Comparison of ENCODE assay signal across 9 mouse cellular contexts in genomic region chr1:130877889-130878614, GRCm38 (mm10). TPM values are rescaled to one million over a fixed set of nuclear protein-coding genes. Genes with fewer than 3 reads are reported as not detected.
DNase-seq lines count a peak whose midpoint lies in the region; ATAC-seq and TF ChIP-seq lines count a peak whose summit lies in the region.
"Had no signal": no experiment of that assay in that cellular context is flagged by ENCODE, and none has a peak within 500 bp of the region (broad histone marks: within the 10 kb centered on the region; RNA-seq: fewer than 3 reads in every experiment).

No protein-coding gene starts in this region.

- no peak overlapping the region for H3K27ac ChIP-seq in gastrocnemius, adult 2 months
- H3K27ac ChIP-seq in embryonic facial prominence, embryonic 12.5 days: no peak overlapping the region
- H3K27ac ChIP-seq in liver, embryonic 15.5 days (replicated peaks): no peak overlapping the region
- no peak overlapping the region for H3K27ac ChIP-seq in neural tube, embryonic 13.5 days (replicated peaks)

- intact Hi-C loops in gastrocnemius, adult 2 months (cut with DNase I): loop anchor here (10.0 kb wide), 2 partner anchors 257 to 387 kb away; partner anchors contain the start of gene Dyrk3
- intact Hi-C loops in gastrocnemius, postnatal 14 days (cut with DNase I; ENCODE audit: low total_unique reads): loop anchor here (5.0 kb wide), 2 partner anchors 104 to 174 kb away; no protein-coding TSS in a partner anchor

- peak overlapping the region; percentile 62 for H3K4me3 ChIP-seq in gastrocnemius, adult 2 months
- peak overlapping the region; percentile 77 for H3K4me3 ChIP-seq in E14TG2a.4 (replicated peaks; ENCODE audit: low read length)
- peak overlapping the region; percentile 44 for H3K4me3 ChIP-seq in embryonic facial prominence, embryonic 12.5 days
- peak overlapping the region; percentile 32 for H3K4me3 ChIP-seq in liver, embryonic 15.5 days (replicated peaks)
- H3K4me3 ChIP-seq in neural tube, embryonic 13.5 days: peak overlapping the region; percentile 47

- no peaks in the 10 kb centered on the region for H3K9me3 ChIP-seq in E14TG2a.4 (ENCODE audit: low read length)
- H3K9me3 ChIP-seq in embryonic facial prominence, embryonic 12.5 days: no peaks in the 10 kb centered on the region
- H3K9me3 ChIP-seq in liver, embryonic 15.5 days (replicated peaks): no peaks in the 10 kb centered on the region
- H3K9me3 ChIP-seq in neural tube, embryonic 13.5 days: no peaks in the 10 kb centered on the region

- H3K4me2 ChIP-seq in embryonic facial prominence, embryonic 12.5 days (replicated peaks): peak overlapping the region; percentile 89
- peak overlapping the region; percentile 58 for H3K4me2 ChIP-seq in liver, embryonic 15.5 days
- peak overlapping the region; percentile 75 for H3K4me2 ChIP-seq in neural tube, embryonic 13.5 days

- ATAC-seq in embryonic facial prominence, embryonic 12.5 days (ENCODE audit: insufficient number of reproducible peaks, insufficient read depth, low FRiP score, low TSS enrichment): peak; percentile 56; the same call in 1 of the 2 replicates
- ATAC-seq in liver, embryonic 15.5 days (ENCODE audit: insufficient read depth): no peak
- peak; percentile 86 for ATAC-seq in neural tube, embryonic 13.5 days (ENCODE audit: low read depth)

- 2% methylated on average over 43 of the region's 43 CpGs for WGBS in embryonic facial prominence, embryonic 12.5 days
- WGBS in liver, embryonic 15.5 days (ENCODE audit: insufficient replicate concordance): 2% methylated on average over 43 of the region's 43 CpGs
- 3% methylated on average over 43 of the region's 43 CpGs for WGBS in neural tube, embryonic 13.5 days

- TF ChIP-seq CTCF in gastrocnemius, adult 2 months (IDR thresholded peaks at IDR 0.05): no peak
- TF ChIP-seq CTCF in E14TG2a.4 (conservative IDR thresholded peaks at IDR 0.05; ENCODE audit: low read length): no peak

- DNase-seq in gastrocnemius, adult 2 months: peak; percentile 17
- no peak for DNase-seq in gastrocnemius, postnatal 14 days
- peak; percentile 71 for DNase-seq in induced T-regulatory cell, adult 2 months (ENCODE audit: low read depth)
- DNase-seq in ovary, postnatal 14 days (ENCODE audit: low spot score): no peak

- H3K36me3 ChIP-seq in E14TG2a.4 (ENCODE audit: insufficient read depth, low read length): no peaks in the 10 kb centered on the region
- H3K36me3 ChIP-seq in embryonic facial prominence, embryonic 12.5 days: no peaks in the 10 kb centered on the region
- H3K36me3 ChIP-seq in liver, embryonic 15.5 days (replicated peaks): no peaks in the 10 kb centered on the region
- no peaks in the 10 kb centered on the region for H3K36me3 ChIP-seq in neural tube, embryonic 13.5 days

- peaks cover 60% of the 10 kb centered on the region for H3K27me3 ChIP-seq in E14TG2a.4 (ENCODE audit: insufficient read depth, low read length)
- H3K27me3 ChIP-seq in embryonic facial prominence, embryonic 12.5 days: peaks cover 32% of the 10 kb centered on the region
- peaks cover 35% of the 10 kb centered on the region for H3K27me3 ChIP-seq in liver, embryonic 15.5 days
- H3K27me3 ChIP-seq in neural tube, embryonic 13.5 days: peaks cover 36% of the 10 kb centered on the region

- H3K9ac ChIP-seq in embryonic facial prominence, embryonic 12.5 days: peak overlapping the region; percentile 38
- H3K9ac ChIP-seq in liver, embryonic 15.5 days: no peak overlapping the region
- peak overlapping the region; percentile 73 for H3K9ac ChIP-seq in neural tube, embryonic 13.5 days

- H3K4me1 ChIP-seq in E14TG2a.4 (replicated peaks; ENCODE audit: low read depth, low read length): peaks cover 7% of the 10 kb centered on the region; the same call in 1 of the 2 replicates
- no peaks in the 10 kb centered on the region for H3K4me1 ChIP-seq in embryonic facial prominence, embryonic 12.5 days
- H3K4me1 ChIP-seq in liver, embryonic 15.5 days (replicated peaks): peaks cover 3% of the 10 kb centered on the region; the same call in 1 of the 2 replicates
- peaks cover 8% of the 10 kb centered on the region; the same call in 1 of the 2 replicates for H3K4me1 ChIP-seq in neural tube, embryonic 13.5 days (replicated peaks)

RNA-seq across cellular contexts. Expression of gene Il24, which starts 9.2 kb away (rescaled TPM):
- total RNA-seq in gastrocnemius, adult 2 months (2021): not detected
- total RNA-seq in gastrocnemius, postnatal 14 days (2021): not detected
- not detected in 2 replicates for polyA plus RNA-seq in embryonic facial prominence, embryonic 12.5 days (2016; fragmentation: Nextera tagmentation; extraction: Ambion mirVana)
- not detected in 2 replicates for polyA plus RNA-seq in liver, embryonic 15.5 days (2015; fragmentation: Nextera tagmentation; extraction: Ambion mirVana)
- not detected in 2 replicates for polyA plus RNA-seq in neural tube, embryonic 13.5 days (2015; fragmentation: Nextera tagmentation; extraction: Ambion mirVana)
- total RNA-seq: layer of hippocampus, adult 8-10 months had no signal

RNA-seq across cellular contexts. Expression of gene Fcmr, which starts 12.6 kb away (rescaled TPM):
- not detected for total RNA-seq in gastrocnemius, adult 2 months (2021)
- total RNA-seq in gastrocnemius, postnatal 14 days (2021): not detected
- not detected in 2 replicates for polyA plus RNA-seq in embryonic facial prominence, embryonic 12.5 days (2016; fragmentation: Nextera tagmentation; extraction: Ambion mirVana)
- not detected in 2 replicates for polyA plus RNA-seq in liver, embryonic 15.5 days (2015; fragmentation: Nextera tagmentation; extraction: Ambion mirVana)
- polyA plus RNA-seq in neural tube, embryonic 13.5 days (2015; fragmentation: Nextera tagmentation; extraction: Ambion mirVana): not detected in 2 replicates
- total RNA-seq: layer of hippocampus, adult 8-10 months had no signal

RNA-seq across cellular contexts. Expression of gene Il20, which starts 33.2 kb away (rescaled TPM):
- not detected for total RNA-seq in gastrocnemius, adult 2 months (2021)
- total RNA-seq in gastrocnemius, postnatal 14 days (2021): not detected
- polyA plus RNA-seq in embryonic facial prominence, embryonic 12.5 days (2016; fragmentation: Nextera tagmentation; extraction: Ambion mirVana): not detected in 2 replicates
- polyA plus RNA-seq in liver, embryonic 15.5 days (2015; fragmentation: Nextera tagmentation; extraction: Ambion mirVana): not detected in 2 replicates
- not detected in 2 replicates for polyA plus RNA-seq in neural tube, embryonic 13.5 days (2015; fragmentation: Nextera tagmentation; extraction: Ambion mirVana)
- total RNA-seq: layer of hippocampus, adult 8-10 months had no signal

RNA-seq across cellular contexts. Expression of gene Pigr, which starts 51.6 kb away (rescaled TPM):
- total RNA-seq in gastrocnemius, adult 2 months (2021): not detected
- not detected for total RNA-seq in gastrocnemius, postnatal 14 days (2021)
- not detected in 2 replicates for polyA plus RNA-seq in embryonic facial prominence, embryonic 12.5 days (2016; fragmentation: Nextera tagmentation; extraction: Ambion mirVana)
- polyA plus RNA-seq in liver, embryonic 15.5 days (2015; fragmentation: Nextera tagmentation; extraction: Ambion mirVana): 0.24 and 0.40 TPM in 2 replicates
- not detected in 2 replicates for polyA plus RNA-seq in neural tube, embryonic 13.5 days (2015; fragmentation: Nextera tagmentation; extraction: Ambion mirVana)
- total RNA-seq: layer of hippocampus, adult 8-10 months had no signal

Comparison
In these comparisons a context has a peak if more than half of its experiments do, and no peak if none do; other contexts are left out.
1. DNase-seq: peak in gastrocnemius, adult 2 months (single experiment) and induced T-regulatory cell, adult 2 months (single experiment); none in gastrocnemius, postnatal 14 days (single experiment) and ovary, postnatal 14 days (single experiment).
2. Peak in every context shown above with its lines, with median percentiles within 50 percentile points of each other: H3K4me3 ChIP-seq and H3K4me2 ChIP-seq.